Mouse (Mus musculus) urinary bladder, postnatal 4 days (tissue): Measurements from ENCODE around the gene Adgrv1.
A peak's percentile ranks its signal among the peaks of the same experiment; 100 is the strongest.

Experiments used
- DNase-seq, 2 experiments: peaks; one replicate each; pipeline ENCODE4 v3.0.0; 2021 to 2022; ENCODE audit warnings: low spot score in 2 of 2

The Adgrv1 gene

GRCm38 (mm10) chr13:81142268-81142884 lies 490.6 kb downstream of the Adgrv1 start:
- DNase-seq = no peak

DNA sequence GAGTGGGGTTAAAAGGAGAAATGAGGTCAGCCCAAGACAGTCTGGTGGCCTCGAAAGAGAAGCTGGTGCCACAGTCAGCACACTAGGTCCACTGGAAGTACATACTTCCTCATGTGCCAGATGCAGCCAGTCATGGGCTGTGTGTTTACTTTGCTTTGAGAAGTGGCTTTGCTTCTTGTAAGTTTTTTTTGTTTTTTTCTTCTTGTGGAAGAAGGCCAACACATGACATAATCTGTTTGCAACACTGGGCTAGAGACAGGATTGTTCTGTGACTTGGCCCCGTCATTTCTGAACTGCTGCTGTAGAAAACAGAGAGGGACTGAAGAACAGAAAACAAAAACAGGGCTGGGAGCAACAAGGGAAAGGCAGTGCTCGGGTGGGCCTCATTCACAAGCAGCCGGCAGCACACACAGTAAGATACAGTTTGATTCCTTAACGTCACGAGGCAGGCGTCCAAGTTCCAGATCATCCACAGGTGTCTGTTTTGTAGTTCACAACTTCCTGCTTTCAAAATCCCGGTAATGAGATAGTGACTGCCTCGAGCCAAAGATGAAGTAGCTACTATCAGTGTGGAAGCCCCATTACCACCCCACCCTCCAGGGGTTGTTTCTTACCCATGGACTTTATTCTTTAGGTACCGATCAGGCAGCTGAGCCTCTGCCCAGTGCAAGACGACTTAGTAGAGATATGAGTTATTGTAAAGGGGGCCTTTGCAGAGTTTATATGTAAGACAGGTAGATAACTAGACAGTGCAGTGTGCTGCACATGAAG lies 496.1 kb downstream of the Adgrv1 start:
- no peak for DNase-seq

GRCm38 (mm10) chr13:81135953-81136352 lies 497.0 kb downstream of the Adgrv1 start:
- no peak for DNase-seq

- no peak for DNase-seq
Measured at GRCm38 (mm10) chr13:81134412-81134811, 498.5 kb downstream of the Adgrv1 start.

GRCm38 (mm10) chr13:81133336-81133735 lies 499.6 kb downstream of the Adgrv1 start:
- no peak for DNase-seq

- DNase-seq = no peak
Measured at GRCm38 (mm10) chr13:81132691-81133090, 500.3 kb downstream of the Adgrv1 start.

DNA sequence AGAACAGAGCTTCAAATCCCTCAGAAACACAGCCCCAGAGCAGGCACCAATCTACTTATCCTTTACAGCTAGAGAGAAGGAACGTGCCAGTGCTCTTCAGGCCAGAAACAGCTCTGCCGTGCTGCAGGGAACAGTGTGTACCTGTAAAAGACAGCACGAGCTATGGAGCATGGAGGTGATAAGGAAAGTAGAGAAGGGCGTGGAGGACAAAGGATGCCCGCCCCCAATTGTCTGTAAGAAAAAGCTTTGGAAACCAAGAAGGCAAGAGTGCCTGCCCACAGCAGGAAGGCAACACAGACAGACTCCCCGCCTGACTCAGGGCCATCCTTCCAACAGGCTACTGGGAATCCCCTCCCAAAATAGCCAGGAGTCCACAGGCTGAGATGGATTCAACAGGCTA lies 501.1 kb downstream of the Adgrv1 start:
- no peak for DNase-seq

GRCm38 (mm10) chr13:81130742-81131524 lies 502.0 kb downstream of the Adgrv1 start:
- no peak for DNase-seq

- DNase-seq = no peak
Measured at GRCm38 (mm10) chr13:81125846-81126245, 507.1 kb downstream of the Adgrv1 start.

- DNase-seq = no peak
Measured at GRCm38 (mm10) chr13:81122238-81122637, 510.7 kb downstream of the Adgrv1 start.

DNA sequence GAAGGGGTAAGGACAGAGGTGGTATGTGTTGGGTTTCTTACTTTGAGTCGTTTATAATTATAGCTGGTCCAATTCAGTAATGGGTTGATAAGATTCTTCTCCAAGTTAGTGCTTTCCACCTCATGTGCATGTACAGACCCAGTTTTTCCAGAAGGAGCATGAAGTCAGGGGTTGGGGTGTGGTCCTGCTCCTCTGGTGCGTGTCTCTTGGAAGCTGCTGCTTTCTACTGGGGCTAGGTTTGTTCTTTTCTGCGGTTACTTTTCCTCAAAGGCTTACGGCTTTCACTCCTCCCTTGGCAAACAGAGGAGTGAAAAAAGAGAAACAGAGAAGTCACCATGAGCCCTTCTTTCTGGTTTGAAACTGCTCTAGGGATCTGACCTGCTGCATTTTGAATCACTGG lies 522.5 kb downstream of the Adgrv1 start:
- no peak for DNase-seq

- DNase-seq = no peak
Measured at GRCm38 (mm10) chr13:81109676-81110075, 523.3 kb downstream of the Adgrv1 start.

GRCm38 (mm10) chr13:81108526-81109302 lies 524.2 kb downstream of the Adgrv1 start:
- DNase-seq = no peak

DNA sequence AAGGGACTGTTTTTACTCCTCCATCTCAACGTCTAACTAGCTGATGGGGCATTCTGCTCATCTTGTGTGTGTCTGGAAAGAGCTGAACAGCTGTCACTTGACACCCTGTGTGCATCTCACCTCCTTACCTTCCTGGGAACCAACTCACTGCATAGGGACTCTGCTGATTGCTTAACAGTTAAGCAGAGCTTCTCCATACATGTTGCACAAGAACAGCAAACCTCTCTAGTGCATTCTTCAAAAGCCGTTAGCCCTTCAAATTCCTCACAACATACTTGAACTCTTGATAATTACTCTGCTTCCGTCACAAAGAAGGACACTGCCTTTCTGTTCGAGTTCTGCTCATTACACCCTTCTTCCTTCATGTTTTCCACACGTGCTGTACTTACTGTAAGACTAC lies 525.5 kb downstream of the Adgrv1 start:
- no peak for DNase-seq

DNA sequence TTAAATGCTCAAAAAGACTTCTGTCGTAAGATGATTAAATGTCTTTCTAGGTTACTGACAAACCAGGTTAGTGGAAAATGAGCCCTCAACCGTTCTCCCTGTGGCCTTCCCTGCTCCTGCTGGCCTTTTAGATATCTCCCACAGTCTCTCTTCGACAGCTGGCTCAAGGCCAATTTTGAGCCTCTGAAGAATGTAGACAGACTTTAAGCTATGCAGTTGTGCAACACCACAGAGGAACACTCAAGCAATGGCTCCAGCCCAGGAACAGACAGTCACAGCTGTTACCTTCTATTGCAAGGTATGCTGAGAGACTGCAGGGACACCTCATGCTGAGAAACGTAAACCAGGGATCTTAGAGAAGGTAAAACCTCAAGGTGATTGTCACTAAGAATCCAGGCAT lies 529.2 kb downstream of the Adgrv1 start:
- DNase-seq = peak; percentile 37 to 63

GRCm38 (mm10) chr13:81096424-81096823 lies 536.5 kb downstream of the Adgrv1 start:
- no peak for DNase-seq

DNA sequence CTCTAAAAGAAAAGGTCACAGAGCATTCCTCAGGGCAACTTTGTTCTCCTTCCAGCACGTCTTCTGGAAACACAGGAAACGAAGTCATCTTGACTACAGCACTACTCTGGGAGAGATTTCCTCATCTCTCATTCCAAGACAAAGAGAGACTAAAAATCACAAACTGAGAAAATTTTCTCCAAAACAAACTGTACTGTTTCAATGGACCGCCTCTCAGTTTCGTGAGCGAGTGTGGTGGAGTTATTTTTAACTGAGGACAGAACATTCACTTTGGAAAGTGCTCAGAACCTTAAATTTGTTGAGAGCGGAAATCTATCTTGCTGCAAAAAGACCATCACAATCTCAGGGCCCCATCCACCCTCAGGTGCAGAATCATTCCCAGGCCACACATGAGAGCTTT lies 538.4 kb downstream of the Adgrv1 start:
- DNase-seq = no peak

GRCm38 (mm10) chr13:81090051-81090836 lies 542.7 kb downstream of the Adgrv1 start:
- DNase-seq = no peak

- no peak for DNase-seq
Measured at GRCm38 (mm10) chr13:81086969-81087682, 545.8 kb downstream of the Adgrv1 start.

GRCm38 (mm10) chr13:81072214-81072613 lies 560.7 kb downstream of the Adgrv1 start:
- DNase-seq = no peak
